Mouse (Mus musculus) liver, embryonic 13.5 days (tissue): ENCODE measurements around the gene Hsd17b1. TPM values are rescaled to one million over a fixed set of nuclear protein-coding genes. Genes with fewer than 3 reads are reported as not detected.

Source experiments
- ATAC-seq: fragments of 200-750 bp; cut with Nextera tagmentation; 2 replicates; pipeline ENCODE4 v1.8.0; 2017; ENCODE audit warnings: low read depth, mild to moderate bottlenecking, moderate number of reproducible peaks, moderate library complexity
- DNase-seq: peaks from one replicate; pipeline ENCODE4 v3.0.0; 2022
- H3K27ac ChIP-seq: fragments of 300-500 bp; sonication (generic); 2 replicates; pipeline ENCODE4 v1.5.1; 2015; ENCODE audit warnings: moderate library complexity, mild to moderate bottlenecking, inconsistent platforms
- H3K27me3 ChIP-seq: fragments of 300-500 bp; sonication (generic); 2 replicates; pipeline ENCODE4 v1.6.1; 2015; ENCODE audit warnings: mild to moderate bottlenecking, inconsistent platforms
- H3K36me3 ChIP-seq: fragments of 300-500 bp; sonication (generic); 2 replicates; pipeline ENCODE4 v1.6.1; 2015; ENCODE audit warnings: mild to moderate bottlenecking, inconsistent platforms
- H3K4me1 ChIP-seq: fragments of 300-500 bp; sonication (generic); replicated peaks from 2 replicates; pipeline ENCODE4 v1.6.1; 2015; ENCODE audit warnings: inconsistent platforms
- H3K4me2 ChIP-seq: fragments of 300-500 bp; sonication (generic); 2 replicates; pipeline ENCODE4 v1.6.1; 2015; ENCODE audit warnings: inconsistent platforms, mild to moderate bottlenecking, moderate library complexity
- H3K4me3 ChIP-seq: fragments of 300-500 bp; sonication (generic); replicated peaks from 2 replicates; pipeline ENCODE4 v1.5.1; 2015; ENCODE audit warnings: mild to moderate bottlenecking, inconsistent platforms
- H3K9ac ChIP-seq: fragments of 300-500 bp; sonication (generic); 2 replicates; pipeline ENCODE4 v1.6.1; 2015; ENCODE audit warnings: mild to moderate bottlenecking, inconsistent platforms
- H3K9me3 ChIP-seq: fragments of 300-500 bp; sonication (generic); replicated peaks from 2 replicates; pipeline ENCODE4 v1.6.1; 2016; ENCODE audit warnings: inconsistent platforms
- WGBS: fragments of 180-500 bp; shearing (Covaris S2); methylation state at CpG from one replicate; pipeline ENCODE4 v1.1.7; 2015; ENCODE audit not compliant: insufficient replicate concordance; 5-methylcytosine and 5-hydroxymethylcytosine counted together
- polyA plus RNA-seq: library from polyadenylated mRNA; unstranded; fragments of >200 nt; fragmentation: Nextera tagmentation; extraction: Ambion mirVana; gene quantifications from 2 replicates; pipeline ENCODE4 v1.2.1, GENCODE M21; 2015

Hsd17b1 gene
- polyA plus RNA-seq, 1 experiment from 2014 or later, result 0.14 TPM

DNA sequence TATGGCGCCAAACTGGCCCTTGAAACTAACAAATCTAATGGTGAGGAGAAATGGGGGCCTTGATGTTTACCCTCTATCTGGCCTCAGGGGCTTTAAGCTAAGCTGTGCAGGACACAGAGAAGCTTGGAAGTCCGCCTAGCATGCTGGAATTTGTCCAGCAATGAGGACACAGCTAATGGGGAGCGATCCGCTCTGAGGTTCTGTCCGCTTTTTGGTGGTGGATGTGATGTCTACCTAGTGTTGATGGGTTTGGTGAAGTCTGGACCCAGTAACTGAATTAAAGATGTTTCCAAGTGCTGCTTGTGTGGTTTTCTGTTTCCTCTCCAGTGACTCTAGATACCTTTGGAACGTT, 8.1 kb downstream of the Hsd17b1 start:
- Histone ChIP-seq H3K9me3 (no peaks in the 10 kb centered on the region), H3K4me2 (peak overlapping the region; percentile 98), H3K9ac (peak overlapping the region; percentile 92), H3K27ac (peak overlapping the region; percentile 82), H3K4me1 (peaks cover 66% of the 10 kb centered on the region), H3K4me3 (peak overlapping the region; percentile 87), H3K36me3 (peaks cover 47% of the 10 kb centered on the region), H3K27me3 (peaks cover 6% of the 10 kb centered on the region)
- WGBS, result 76% methylated on average over 6 of the region's 6 CpGs
- ATAC-seq (no peak), DNase-seq (no peak)

DNA sequence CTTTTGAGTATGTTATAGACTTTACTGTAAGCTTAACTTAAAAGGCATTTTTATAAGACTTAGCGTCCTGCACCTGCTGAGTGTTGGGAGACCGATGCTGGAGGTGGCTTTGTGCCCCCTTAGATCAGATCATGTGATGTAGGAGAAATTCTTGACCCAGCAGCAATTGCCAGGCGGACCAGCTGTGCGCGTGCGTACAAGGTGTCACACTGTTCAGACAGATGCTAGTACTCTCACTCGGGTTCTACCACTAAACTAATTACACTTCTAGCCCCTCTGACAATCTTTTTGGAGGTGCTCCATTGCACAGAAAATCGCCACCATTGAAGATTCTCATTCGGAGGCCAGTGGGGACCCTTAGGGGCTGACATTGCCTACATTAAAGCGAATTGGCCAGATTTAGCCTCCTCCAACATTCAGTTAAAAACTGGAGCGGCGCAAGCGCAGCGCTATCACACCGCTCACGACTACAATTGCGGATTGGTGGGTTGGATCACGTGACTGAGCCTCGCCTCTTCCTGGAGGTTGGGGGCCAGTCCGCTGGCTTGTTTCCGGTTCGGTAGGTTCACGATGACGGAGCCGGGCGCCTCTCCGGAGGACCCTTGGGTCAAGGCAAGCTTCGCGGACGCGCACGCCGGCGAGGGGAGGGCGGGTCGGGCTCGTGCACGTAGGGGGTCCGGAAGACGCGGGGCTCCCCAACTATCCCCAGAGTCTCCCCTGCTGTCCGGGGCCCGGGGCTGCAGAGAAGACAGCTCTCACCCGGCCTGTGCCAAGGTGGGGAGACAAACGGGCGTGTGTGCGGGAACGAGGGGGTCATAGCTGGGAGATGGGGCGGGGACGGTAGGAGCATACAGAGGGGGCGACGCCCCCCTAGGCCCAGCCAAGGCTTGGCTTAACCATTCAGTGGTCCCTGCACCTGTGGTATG, 8.8 kb downstream of the Hsd17b1 start, which contains the start of gene Mlx:
Mlx (plus strand) TSS at position 522 of the 926 bp plus-strand sequence.
- H3K27ac ChIP-seq, result peak within 1 kb of the TSS; percentile 82
- H3K9ac ChIP-seq, result peak within 1 kb of the TSS; percentile 92
- H3K4me3 ChIP-seq, result peak within 1 kb of the TSS; percentile 87
- no peaks in the 10 kb centered on the region for H3K27me3 ChIP-seq
- no peaks in the 10 kb centered on the region for H3K9me3 ChIP-seq
- WGBS, result 3% methylated on average over 52 of the region's 52 CpGs
- H3K4me1 ChIP-seq, result peaks cover 59% of the 10 kb centered on the region
- peak within 1 kb of the TSS; percentile 98 for H3K4me2 ChIP-seq
- ATAC-seq (peak; percentile 79), DNase-seq (peak; percentile 86)
- H3K36me3 ChIP-seq, result peaks cover 54% of the 10 kb centered on the region

DNA sequence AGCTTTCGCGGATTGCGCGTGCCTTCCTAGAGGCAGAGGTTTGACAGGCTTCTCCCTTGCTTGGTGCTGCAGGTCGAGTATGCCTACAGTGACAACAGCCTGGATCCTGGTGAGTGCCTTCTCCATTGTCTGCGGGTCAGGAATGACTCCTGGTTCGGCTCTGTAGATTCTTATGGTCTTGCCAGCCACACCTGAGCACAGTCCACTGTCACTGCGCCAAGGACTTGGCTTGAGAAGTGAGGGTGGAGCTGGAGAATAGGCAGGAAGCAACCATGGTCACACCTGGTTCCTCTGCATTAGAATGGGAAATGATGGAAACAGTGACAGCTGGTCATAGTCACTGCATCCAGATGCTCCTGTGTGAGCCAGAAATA, 9.5 kb downstream of the Hsd17b1 start:
- no peaks in the 10 kb centered on the region for H3K27me3 ChIP-seq
- H3K4me1 ChIP-seq, result peaks cover 55% of the 10 kb centered on the region
- no peaks in the 10 kb centered on the region for H3K9me3 ChIP-seq
- peak overlapping the region; percentile 82 for H3K27ac ChIP-seq
- H3K4me3 ChIP-seq, result peak overlapping the region; percentile 87
- ATAC-seq, result no peak
- peak overlapping the region; percentile 92 for H3K9ac ChIP-seq
- DNase-seq, result no peak
- peaks cover 61% of the 10 kb centered on the region for H3K36me3 ChIP-seq
- H3K4me2 ChIP-seq, result peak overlapping the region; percentile 98
- WGBS, result 11% methylated on average over 8 of the region's 8 CpGs

GRCm38 (mm10) chr11:101089931-101090330, 11.7 kb downstream of the Hsd17b1 start:
- H3K27ac ChIP-seq, result peak overlapping the region; percentile 49; the same call in 1 of the 2 replicates
- H3K9me3 ChIP-seq, result no peaks in the 10 kb centered on the region
- no peak overlapping the region for H3K4me3 ChIP-seq
- WGBS, result 73% methylated on average over 1 of the region's 1 CpGs
- DNase-seq (no peak), ATAC-seq (no peak)
- H3K4me1 ChIP-seq, result peaks cover 48% of the 10 kb centered on the region
- peaks cover 66% of the 10 kb centered on the region for H3K36me3 ChIP-seq
- no peaks in the 10 kb centered on the region for H3K27me3 ChIP-seq
- no peak overlapping the region for H3K4me2 ChIP-seq
- no peak overlapping the region for H3K9ac ChIP-seq

DNA sequence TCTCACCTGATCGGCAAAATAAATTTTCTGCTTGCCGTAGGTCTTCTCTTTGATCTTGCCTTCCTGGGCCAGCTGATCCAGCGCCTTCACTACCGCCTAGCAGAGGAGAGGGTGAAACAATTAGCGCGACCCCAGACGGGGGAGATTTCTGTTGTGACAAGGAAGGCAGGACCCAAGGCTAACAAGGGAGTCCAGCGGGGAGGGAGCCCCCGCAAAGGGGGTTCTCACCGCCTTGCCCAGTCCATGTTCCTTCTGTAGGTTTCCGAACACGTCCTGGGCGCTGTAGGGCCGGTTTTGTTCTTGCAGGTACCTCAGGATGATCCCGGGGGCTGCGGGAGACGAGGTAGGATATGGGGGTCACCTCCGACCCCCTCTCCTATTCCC, 16.7 kb downstream of the Hsd17b1 start:
- H3K36me3 ChIP-seq, result peaks cover 75% of the 10 kb centered on the region

GRCm38 (mm10) chr11:101095314-101096024, 17.3 kb downstream of the Hsd17b1 start, which contains the start of gene Psmc3ip:
Gene Psmc3ip, minus strand, starts transcription at chr11:101095436.
- peaks cover 30% of the 10 kb centered on the region for H3K4me1 ChIP-seq
- peak within 1 kb of the TSS; percentile 90 for H3K9ac ChIP-seq
- H3K4me3 ChIP-seq, result peak within 1 kb of the TSS; percentile 89
- DNase-seq (peak; percentile 92), ATAC-seq (peak; percentile 96)
- H3K4me2 ChIP-seq, result peak within 1 kb of the TSS; percentile 99
- under 1% methylated on average over 43 of the region's 43 CpGs for WGBS
- H3K9me3 ChIP-seq, result no peaks in the 10 kb centered on the region
- peaks cover 75% of the 10 kb centered on the region for H3K36me3 ChIP-seq
- H3K27ac ChIP-seq, result peak within 1 kb of the TSS; percentile 96
- H3K27me3 ChIP-seq, result no peaks in the 10 kb centered on the region

More for the DNA sequence above, 16.7 kb downstream of the Hsd17b1 start:
- H3K4me1 ChIP-seq, result peaks cover 30% of the 10 kb centered on the region
- peak overlapping the region; percentile 90 for H3K9ac ChIP-seq
- DNase-seq (no peak), ATAC-seq (peak; percentile 14)
- no peaks in the 10 kb centered on the region for H3K9me3 ChIP-seq
- no peaks in the 10 kb centered on the region for H3K27me3 ChIP-seq
- under 1% methylated on average over 18 of the region's 18 CpGs for WGBS
- H3K4me3 ChIP-seq, result peak overlapping the region; percentile 89
- H3K4me2 ChIP-seq, result peak overlapping the region; percentile 99
- H3K27ac ChIP-seq, result peak overlapping the region; percentile 96

GRCm38 (mm10) chr11:101098231-101098630, 20.0 kb downstream of the Hsd17b1 start:
- Histone ChIP-seq H3K4me2 (no peak overlapping the region), H3K27me3 (no peaks in the 10 kb centered on the region), H3K27ac (no peak overlapping the region), H3K36me3 (peaks cover 74% of the 10 kb centered on the region), H3K9ac (no peak overlapping the region), H3K4me1 (peaks cover 30% of the 10 kb centered on the region), H3K9me3 (no peaks in the 10 kb centered on the region), H3K4me3 (no peak overlapping the region)
- no peak for DNase-seq
- WGBS, result 81% methylated on average over 8 of the region's 8 CpGs
- ATAC-seq, result no peak

GRCm38 (mm10) chr11:101103011-101103410, 24.8 kb downstream of the Hsd17b1 start:
- Histone ChIP-seq H3K4me3 (no peak overlapping the region), H3K36me3 (peaks cover 76% of the 10 kb centered on the region), H3K9me3 (no peaks in the 10 kb centered on the region), H3K27ac (no peak overlapping the region), H3K4me1 (no peaks in the 10 kb centered on the region), H3K27me3 (no peaks in the 10 kb centered on the region), H3K9ac (no peak overlapping the region), H3K4me2 (no peak overlapping the region)
- 86% methylated on average over 5 of the region's 5 CpGs for WGBS
- ATAC-seq, result no peak
- DNase-seq, result no peak

DNA sequence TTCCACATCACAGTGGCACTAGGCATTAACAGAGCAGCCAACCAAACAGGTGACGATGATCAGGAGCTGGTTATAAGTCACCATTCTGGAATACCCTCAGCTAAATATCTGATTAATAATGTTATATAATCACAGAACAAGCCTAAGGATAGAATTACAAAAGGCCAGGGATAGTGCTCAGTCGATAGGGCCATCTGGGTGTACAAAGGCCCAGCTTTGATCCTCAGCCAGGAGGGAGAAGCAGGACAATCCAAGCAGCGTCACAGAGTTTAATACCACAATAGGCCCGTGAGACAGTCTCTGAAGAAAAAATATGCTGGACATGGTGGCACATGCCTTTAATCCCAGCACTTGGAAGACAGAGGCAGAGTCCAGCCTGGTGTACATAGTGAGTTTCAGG, 31.1 kb downstream of the Hsd17b1 start:
- Histone ChIP-seq H3K9ac (no peak overlapping the region), H3K36me3 (peaks cover 34% of the 10 kb centered on the region), H3K9me3 (no peaks in the 10 kb centered on the region), H3K27ac (no peak overlapping the region), H3K4me2 (no peak overlapping the region), H3K4me1 (peaks cover 16% of the 10 kb centered on the region), H3K4me3 (no peak overlapping the region), H3K27me3 (no peaks in the 10 kb centered on the region)
- 86% methylated on average over 4 of the region's 4 CpGs for WGBS
- no peak for DNase-seq
- no peak for ATAC-seq

- 53% methylated on average over 5 of the region's 5 CpGs for WGBS
- Histone ChIP-seq H3K4me3 (no peak overlapping the region), H3K9ac (no peak overlapping the region), H3K27me3 (no peaks in the 10 kb centered on the region), H3K4me1 (peaks cover 26% of the 10 kb centered on the region), H3K4me2 (no peak overlapping the region), H3K36me3 (peaks cover 24% of the 10 kb centered on the region), H3K27ac (no peak overlapping the region), H3K9me3 (no peaks in the 10 kb centered on the region)
- ATAC-seq, result no peak
- no peak for DNase-seq
Measured at GRCm38 (mm10) chr11:101110708-101111107, 32.5 kb downstream of the Hsd17b1 start.

GRCm38 (mm10) chr11:101111178-101111577, 33.0 kb downstream of the Hsd17b1 start:
- ATAC-seq, result no peak

More at GRCm38 (mm10) chr11:101111178-101111577, 33.0 kb downstream of the Hsd17b1 start:
- Histone ChIP-seq H3K4me3 (no peak overlapping the region), H3K4me2 (no peak overlapping the region), H3K36me3 (peaks cover 23% of the 10 kb centered on the region), H3K4me1 (peaks cover 30% of the 10 kb centered on the region), H3K9ac (no peak overlapping the region), H3K27ac (no peak overlapping the region), H3K27me3 (no peaks in the 10 kb centered on the region), H3K9me3 (no peaks in the 10 kb centered on the region)
- no peak for DNase-seq
- 84% methylated on average over 4 of the region's 4 CpGs for WGBS
